Mouse (Mus musculus) heart, adult 18-20 months (tissue): ENCODE results near the gene Dock3. TPM values are rescaled to one million over a fixed set of nuclear protein-coding genes. Genes with fewer than 3 reads are reported as not detected.
A peak's percentile ranks its signal among the peaks of the same experiment; 100 is the strongest.

ENCODE experiments used
- DNase-seq, 2 experiments: peaks; one replicate each; pipeline ENCODE4 v3.0.0; 2021 to 2022; ENCODE audit warnings: mixed read lengths in 1 of 2
- long read RNA-seq, 2 experiments: library from polyadenylated mRNA; stranded (forward); transcript quantifications; one replicate each; pipeline ENCODE4 v2.0.0; 2021
- total RNA-seq, 2 experiments: library from RNA; stranded (reverse); gene quantifications; 2 replicates each; pipeline ENCODE4 v1.2.3; 2021

Dock3 gene
- 10 to 100 TPM; 10.8 to 11.0 TPM for total RNA-seq
- long read RNA-seq, experiment 1, partial matches to known transcripts: 0 of 4 reads
- long read RNA-seq, experiment 1, other reads (novel, unspliced or antisense): 4 of 4 reads
- long read RNA-seq, experiment 2, partial matches to known transcripts: 0 of 2 reads
- long read RNA-seq, experiment 2, other reads (novel, unspliced or antisense): 2 of 2 reads

DNA sequence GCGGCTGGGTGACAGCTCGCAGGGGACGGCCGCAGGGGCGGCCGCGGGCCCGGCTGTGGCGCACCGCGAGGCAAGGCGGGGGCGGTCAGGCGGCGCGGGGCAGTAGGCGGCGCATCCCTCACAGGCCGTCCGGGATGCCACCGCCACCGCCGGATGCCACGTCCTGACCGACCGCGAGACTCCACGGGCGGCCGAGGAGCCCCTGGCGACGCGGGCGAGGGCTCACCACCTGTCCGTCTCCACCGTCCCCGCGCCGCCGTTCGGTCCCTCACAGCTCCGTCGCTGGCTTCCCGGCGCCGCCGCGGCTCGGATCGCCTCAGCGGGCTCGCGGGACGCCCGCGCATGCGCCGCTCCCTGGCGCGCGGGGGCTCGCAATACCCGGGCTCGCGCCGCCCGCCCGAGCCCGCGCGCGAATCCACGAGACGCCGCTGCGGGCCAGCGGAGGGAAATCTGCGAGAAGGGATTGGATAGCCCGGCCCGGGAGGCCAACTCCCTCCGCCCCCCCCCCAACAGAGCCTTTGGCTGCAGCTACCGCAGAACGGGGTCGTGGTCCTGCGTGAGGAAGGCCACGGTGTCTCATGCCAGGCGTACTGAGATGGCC is at the start of gene Dock3:
Dock3 (minus strand) TSS at position 371 of the 601 bp plus-strand sequence.
- DNase-seq: peak; percentile 56 to 69

GRCm38 (mm10) chr9:107280322-107281027 is 48.8 kb upstream of the Dock3 start:
- no peak for DNase-seq

- DNase-seq: peak in 1 of 2 experiments; percentile 51
Measured at GRCm38 (mm10) chr9:107279378-107280321, 47.9 kb upstream of the Dock3 start.

GRCm38 (mm10) chr9:107278527-107279377 is 47.0 kb upstream of the Dock3 start:
- DNase-seq: peak; percentile 54 to 70

DNA sequence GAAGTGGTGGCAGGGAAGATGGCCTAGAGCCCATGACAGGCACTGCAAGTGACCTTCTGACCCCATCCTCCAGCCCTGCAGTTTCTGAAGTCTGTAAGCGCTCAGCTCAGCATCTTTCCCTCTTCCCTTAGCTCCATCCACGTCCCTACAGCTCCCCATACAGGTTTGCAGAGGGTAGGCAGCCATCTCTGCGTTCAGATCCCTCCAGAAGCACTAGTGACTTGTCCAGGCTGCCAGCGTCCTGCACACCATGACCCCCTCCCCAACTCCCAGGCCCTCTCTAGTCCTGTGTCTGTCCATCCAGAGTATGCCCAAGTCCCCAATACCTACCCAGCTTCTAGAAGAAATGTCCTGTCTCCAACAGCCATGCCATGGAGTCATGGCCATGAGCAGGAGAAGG is 46.4 kb upstream of the Dock3 start:
- no peak for DNase-seq

DNA sequence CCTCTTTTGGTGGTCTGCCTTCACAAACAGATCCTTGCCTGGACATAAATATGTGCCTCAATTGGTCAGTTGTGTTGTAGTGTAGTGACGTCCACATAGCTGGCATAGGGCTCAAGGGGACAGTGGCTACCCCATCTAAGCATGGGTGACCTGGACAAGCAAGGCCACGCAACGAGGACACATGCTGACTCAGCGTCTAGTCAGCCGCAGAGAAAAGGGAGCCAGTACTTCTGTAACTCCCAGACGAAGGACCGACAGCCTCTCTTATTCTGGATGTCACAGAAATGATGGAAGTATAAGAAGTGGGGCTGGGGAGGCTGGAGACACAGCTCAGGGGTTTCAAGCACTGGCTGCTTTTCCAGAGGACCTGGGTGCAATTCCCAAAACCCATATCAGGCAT is 45.9 kb upstream of the Dock3 start:
- no peak for DNase-seq

DNA sequence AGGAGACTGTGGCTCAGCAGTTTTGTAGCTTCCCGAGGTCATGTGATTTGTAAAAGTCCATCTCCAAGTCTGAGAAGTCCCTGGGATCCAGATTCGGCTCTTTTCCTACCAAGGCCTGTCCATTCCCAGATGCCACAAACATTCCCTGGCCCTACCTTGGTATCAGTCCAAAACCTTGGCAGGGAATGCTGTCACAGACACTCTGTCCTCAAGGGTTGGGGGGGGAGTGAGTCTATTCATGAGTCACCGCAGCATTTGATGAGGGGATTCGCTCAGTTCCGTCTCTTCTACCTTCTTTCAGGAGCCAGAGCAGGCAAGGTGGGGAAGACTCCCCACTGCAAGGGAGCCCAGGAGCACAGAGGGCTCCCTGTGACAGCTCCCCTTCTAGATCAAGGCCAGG is 44.0 kb upstream of the Dock3 start:
- no peak for DNase-seq

- DNase-seq: no peak
Measured at GRCm38 (mm10) chr9:107274751-107275150, 43.0 kb upstream of the Dock3 start.

GRCm38 (mm10) chr9:107273184-107273583 is 41.5 kb upstream of the Dock3 start:
- no peak for DNase-seq

DNA sequence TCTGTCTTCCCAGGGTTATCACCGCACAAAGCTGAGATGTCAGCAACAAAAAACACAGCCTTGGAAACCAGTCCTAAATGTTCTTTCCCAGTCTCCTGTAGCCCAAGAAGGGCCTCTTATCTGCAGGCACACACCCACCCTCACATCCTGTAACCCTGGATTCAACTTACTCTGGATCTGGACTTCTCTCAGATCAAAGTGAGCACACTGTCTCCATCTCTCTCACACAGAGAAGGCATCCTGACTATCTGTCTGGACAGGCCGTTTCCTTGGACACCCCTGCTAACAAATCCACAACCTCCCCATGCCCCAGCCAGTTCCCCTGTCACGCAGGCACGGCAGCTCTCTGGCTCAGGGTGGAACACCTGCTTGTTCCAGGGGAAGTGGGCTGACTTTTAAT is 40.6 kb upstream of the Dock3 start:
- DNase-seq: peak in 1 of 2 experiments; percentile 37

DNA sequence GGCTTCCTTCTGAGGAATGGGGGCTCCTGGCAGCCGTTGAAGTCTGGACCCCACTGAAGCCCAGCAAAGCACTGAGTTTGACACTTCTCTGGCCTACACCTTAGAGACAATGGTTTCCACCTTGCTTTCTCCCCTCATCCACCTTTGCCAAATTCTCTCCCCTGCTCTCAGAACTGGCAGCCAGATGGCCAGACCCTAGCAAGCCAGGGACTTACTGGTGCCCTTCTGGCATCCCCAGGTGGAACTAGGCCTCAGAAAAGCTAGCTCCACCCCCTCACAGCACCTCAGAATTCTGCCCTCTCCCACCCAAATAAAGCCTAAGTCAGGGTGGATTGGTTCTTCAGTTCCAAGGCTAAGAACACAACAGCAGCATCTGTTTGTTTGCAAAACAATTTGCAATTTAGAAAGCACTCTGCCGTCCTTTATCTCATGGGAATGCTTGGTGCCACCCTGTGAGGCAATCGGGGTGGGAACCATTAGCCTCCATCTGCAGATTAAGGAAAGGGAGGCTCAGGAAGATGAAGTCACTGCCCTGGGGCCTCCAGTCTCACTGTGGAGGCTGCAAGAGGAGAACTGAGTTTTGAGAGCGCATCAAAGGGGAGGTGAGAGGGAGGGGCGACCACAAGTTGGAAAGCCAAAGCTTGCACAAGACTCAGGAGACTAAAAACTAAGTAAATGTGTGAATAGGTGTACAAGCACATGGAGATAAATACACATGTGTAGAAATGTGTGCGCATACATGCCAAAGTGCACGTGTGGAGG is 39.6 kb upstream of the Dock3 start:
- DNase-seq: no peak

- no peak for DNase-seq
Measured at GRCm38 (mm10) chr9:107269772-107270171, 38.1 kb upstream of the Dock3 start.

GRCm38 (mm10) chr9:107267721-107268402 is 36.2 kb upstream of the Dock3 start:
- no peak for DNase-seq

- no peak for DNase-seq
Measured at GRCm38 (mm10) chr9:107267028-107267427, 35.3 kb upstream of the Dock3 start.

GRCm38 (mm10) chr9:107264731-107265130 is 33.0 kb upstream of the Dock3 start:
- no peak for DNase-seq

DNA sequence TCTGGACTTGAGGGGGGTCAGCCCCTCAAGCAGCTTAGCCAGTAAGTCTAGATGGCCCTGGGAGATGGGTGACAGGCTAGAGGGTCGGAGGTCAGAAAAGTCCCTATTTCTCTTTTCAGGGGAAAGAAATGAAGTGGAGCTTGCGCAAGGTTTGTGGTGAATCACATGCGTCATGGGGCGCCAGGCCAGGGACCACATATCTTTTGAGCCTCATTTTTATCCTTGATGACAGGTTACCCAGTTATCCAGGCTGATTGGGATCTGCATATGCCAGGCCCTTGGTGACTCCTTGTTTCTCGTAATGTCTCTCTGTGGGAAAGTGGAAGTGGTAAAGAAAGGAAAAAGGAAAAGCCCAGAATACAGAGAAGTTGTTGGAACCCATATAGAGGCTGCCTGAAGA is 32.2 kb upstream of the Dock3 start:
- peak; percentile 51 to 55 for DNase-seq

DNA sequence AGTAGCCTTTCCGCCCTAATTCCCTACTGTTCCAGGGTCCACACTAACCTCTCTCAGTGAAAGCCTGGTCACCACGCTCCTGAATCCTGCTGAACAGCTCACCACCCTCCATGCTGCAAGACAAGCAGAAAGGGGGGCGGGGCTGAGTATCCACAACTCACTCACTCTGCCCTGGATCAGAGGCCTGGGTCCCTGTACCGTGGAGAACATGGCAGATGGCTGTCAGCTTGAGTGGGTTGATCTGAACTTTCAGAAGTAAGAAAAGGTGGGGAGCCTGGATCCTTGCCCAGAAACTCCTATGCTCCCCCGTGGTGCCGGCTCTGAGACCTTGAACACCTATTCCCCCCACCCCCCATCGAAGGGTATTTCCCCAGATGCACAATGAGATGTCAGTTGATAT is 30.7 kb upstream of the Dock3 start:
- DNase-seq: no peak

GRCm38 (mm10) chr9:107261792-107262191 is 30.1 kb upstream of the Dock3 start:
- DNase-seq: no peak

DNA sequence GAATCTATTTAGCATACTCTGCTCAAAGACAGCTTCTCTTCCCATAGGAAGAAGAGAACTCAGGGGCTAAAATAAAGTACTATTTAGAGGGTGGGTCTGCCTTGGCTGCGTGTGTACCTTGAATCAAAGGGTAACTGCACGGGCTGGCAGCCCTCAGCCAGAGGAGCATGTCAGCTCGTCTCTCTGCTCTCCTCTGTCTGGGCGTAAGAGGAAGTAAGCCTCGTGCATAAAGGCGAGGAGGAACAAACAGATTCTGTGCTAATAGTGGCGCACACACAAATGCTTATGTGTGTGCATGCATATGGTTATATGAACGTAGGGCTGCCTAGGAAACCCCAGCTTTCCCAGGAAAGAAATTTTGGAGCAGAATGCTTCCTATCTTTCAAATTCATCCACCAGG is 29.1 kb upstream of the Dock3 start:
- DNase-seq: peak in 1 of 2 experiments; percentile 39

DNA sequence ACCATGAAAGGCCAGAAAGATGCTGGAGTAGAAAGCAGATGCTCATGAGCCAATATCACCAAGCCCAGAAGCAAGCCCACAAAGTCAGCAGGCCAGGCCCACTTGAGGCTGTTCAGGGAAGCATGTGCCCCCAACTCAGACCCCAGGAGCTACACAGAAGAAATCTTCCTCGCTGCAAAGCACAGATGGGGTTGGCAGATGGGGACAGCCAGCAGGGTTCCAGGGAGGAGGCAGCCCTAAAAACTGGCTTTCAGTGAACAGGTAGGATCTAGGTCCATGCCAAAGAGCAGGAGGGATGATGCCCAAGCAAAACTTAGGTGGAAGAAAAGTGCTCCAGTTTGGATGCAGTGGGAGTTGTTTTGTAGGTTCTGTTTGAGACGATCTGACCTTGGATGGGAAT is 28.7 kb upstream of the Dock3 start:
- DNase-seq: no peak
